Mouse (Mus musculus) ES-E14 (cell line): ENCODE results near the gene 2610042L04Rik.
"Not testable (repeated sequence)": the region's sequence is repeated elsewhere in the genome, so short reads cannot be mapped to it uniquely, and the experiment has no call there.

ENCODE experiments used
- MAFK ChIP-seq: IDR thresholded peaks from 2 replicates; pipeline ENCODE4 v1.6.1; 2014; ENCODE audit warnings: mild to moderate bottlenecking, low read depth, low read length, inconsistent platforms; ENCODE audit not compliant: insufficient read depth
- ZC3H11A ChIP-seq: IDR thresholded peaks from 2 replicates; pipeline ENCODE4 v1.6.1; 2012; ENCODE audit warnings: low read depth, mild to moderate bottlenecking, inconsistent platforms, low read length, borderline replicate concordance
- ZNF384 ChIP-seq: IDR thresholded peaks from 2 replicates; pipeline ENCODE4 v1.6.1; 2012; ENCODE audit warnings: low read depth, low read length, inconsistent platforms

- not testable (repeated sequence) for TF ChIP-seq ZC3H11A, ZNF384, MAFK
Observed at GRCm38 (mm10) chr14:4316983-4317382, 17.6 kb upstream of the 2610042L04Rik start, which contains the start of gene Gm3149.
